Mouse (Mus musculus) embryonic fibroblast, embryonic 13.5 days (primary cell): ENCODE data around the gene Zbtb42.

Experiments used
- CTCF ChIP-seq: IDR thresholded peaks from 2 replicates; pipeline ENCODE4 v1.5.1; 2011; ENCODE audit warnings: mild to moderate bottlenecking, control low read depth, low read length, moderate library complexity, borderline replicate concordance; ENCODE audit not compliant: insufficient read depth
- POLR2A ChIP-seq: IDR thresholded peaks from 2 replicates; pipeline ENCODE4 v1.6.1; 2011; ENCODE audit warnings: low read depth, mild to moderate bottlenecking, control low read depth, low read length, moderate library complexity

DNA sequence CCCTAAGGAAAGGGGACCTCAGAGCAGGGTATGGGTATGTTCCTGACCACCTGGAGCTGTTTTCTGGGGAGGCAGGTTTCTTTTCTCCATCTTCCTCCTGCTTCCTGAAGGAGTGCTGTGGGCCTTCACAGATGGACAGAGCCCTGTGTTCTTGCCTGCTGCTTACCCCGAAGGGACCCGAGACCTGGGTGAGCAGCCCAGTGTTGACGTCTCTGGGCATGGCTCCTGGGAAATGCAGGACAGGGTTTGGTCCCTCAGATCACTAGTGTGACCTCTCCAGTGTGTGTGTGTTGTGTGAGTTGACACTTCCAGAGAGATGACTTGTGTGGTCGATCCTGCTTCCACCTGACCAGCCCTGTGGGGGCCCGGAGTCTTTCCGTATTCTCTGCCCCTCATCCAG is 44.8 kb downstream of the Zbtb42 start:
- TF ChIP-seq POLR2A: no peak
- TF ChIP-seq CTCF: no peak
